In genomic region chr15:11995815-11996201, GRCm38 (mm10) we compare ENCODE assay signal across 8 mouse cellular contexts. TPM values are rescaled to one million over a fixed set of nuclear protein-coding genes. Genes with fewer than 3 reads are reported as not detected.
DNase-seq lines count a peak whose midpoint lies in the region; ATAC-seq and TF ChIP-seq lines count a peak whose summit lies in the region.

No protein-coding gene starts in this region.

- H3K9ac ChIP-seq in ES-E14 (ENCODE audit: insufficient read depth, low read depth, low read length, poor library complexity, severe bottlenecking) = peak overlapping the region; percentile 97
- H3K9ac ChIP-seq in forebrain, embryonic 14.5 days (ENCODE audit: low read length) = peak overlapping the region; percentile 90
- H3K9ac ChIP-seq in liver, embryonic 16.5 days (ENCODE audit: low read depth, low read length) = peak overlapping the region; percentile 96
- H3K9ac ChIP-seq in neural tube, embryonic 13.5 days = peak overlapping the region; percentile 95

- H3K4me3 ChIP-seq in ES-E14 (ENCODE audit: insufficient read depth in 1 of 2, low read depth in 1 of 2, low read length in 2 of 2, poor library complexity in 1 of 2, severe bottlenecking in 1 of 2) = peak overlapping the region; percentile 79 to 93
- peak overlapping the region; percentile 91 for H3K4me3 ChIP-seq in forebrain, embryonic 14.5 days (ENCODE audit: low read depth, low read length)
- H3K4me3 ChIP-seq in liver, embryonic 16.5 days (ENCODE audit: low read depth, low read length) = peak overlapping the region; percentile 99
- peak overlapping the region; percentile 89 for H3K4me3 ChIP-seq in neural tube, embryonic 13.5 days

- ATAC-seq in forebrain, embryonic 14.5 days = peak; percentile 100
- ATAC-seq in liver, embryonic 16.5 days (ENCODE audit: low read depth) = peak; percentile 95
- ATAC-seq in neural tube, embryonic 13.5 days (ENCODE audit: low read depth) = peak; percentile 100

- in situ Hi-C loops in ES-E14 (cut with MboI; ENCODE audit: low sequenced_read_pairs in 2 of 2, unreplicated experiment in 2 of 2) = loop anchor here in 1 of 2 experiments (25.0 kb wide), 1 partner anchor 816 kb away; the partner anchor contains the start of genes 6030458C11Rik and Drosha

- no peaks in the 10 kb centered on the region for H3K9me3 ChIP-seq in ES-E14 (ENCODE audit: control insufficient read depth, insufficient read depth, low read depth, low read length)
- no peaks in the 10 kb centered on the region for H3K9me3 ChIP-seq in forebrain, embryonic 14.5 days (replicated peaks; ENCODE audit: control insufficient read depth, low read length)
- no peaks in the 10 kb centered on the region for H3K9me3 ChIP-seq in liver, embryonic 16.5 days (replicated peaks; ENCODE audit: control insufficient read depth, low read length)
- H3K9me3 ChIP-seq in neural tube, embryonic 13.5 days = no peaks in the 10 kb centered on the region

- DNase-seq in ES-E14 (ENCODE audit: low read depth, low spot score) = peak; percentile 86
- peak; percentile 93 for DNase-seq in cerebellum, adult 11 months
- peak; percentile 98 for DNase-seq in forebrain, embryonic 14.5 days (ENCODE audit: low spot score)
- DNase-seq in heart, postnatal 14 days = peak; percentile 95 to 97
- DNase-seq in large intestine, adult 2 months (ENCODE audit: low read depth, low spot score) = peak; percentile 69
- peak; percentile 89 for DNase-seq in telencephalon, adult 2 months (ENCODE audit: low read depth, low spot score)

- WGBS in forebrain, embryonic 14.5 days = under 1% methylated on average over 33 of the region's 33 CpGs
- under 1% methylated on average over 33 of the region's 33 CpGs for WGBS in large intestine, adult 2 months
- under 1% methylated on average over 32 of the region's 33 CpGs for WGBS in liver, embryonic 16.5 days (ENCODE audit: insufficient replicate concordance)
- WGBS in neural tube, embryonic 13.5 days = under 1% methylated on average over 33 of the region's 33 CpGs

- peak overlapping the region; percentile 45 for H3K27ac ChIP-seq in ES-E14 (ENCODE audit: insufficient read depth, low read depth, low read length, poor library complexity, severe bottlenecking)
- peak overlapping the region; percentile 79 for H3K27ac ChIP-seq in forebrain, embryonic 14.5 days (ENCODE audit: low read depth, low read length)
- H3K27ac ChIP-seq in liver, embryonic 16.5 days (ENCODE audit: low read length) = peak overlapping the region; percentile 82
- peak overlapping the region; percentile 88 for H3K27ac ChIP-seq in neural tube, embryonic 13.5 days (replicated peaks)

- intact Hi-C loops in heart, postnatal 14 days (cut with DNase I) = loop anchor here (5.0 kb wide), 2 partner anchors 41 to 71 kb away; no protein-coding TSS in a partner anchor

- peak overlapping the region; percentile 70 for H3K4me2 ChIP-seq in forebrain, embryonic 14.5 days (ENCODE audit: low read length)
- H3K4me2 ChIP-seq in liver, embryonic 16.5 days (ENCODE audit: low read depth, low read length) = peak overlapping the region; percentile 82
- peak overlapping the region; percentile 76 for H3K4me2 ChIP-seq in neural tube, embryonic 13.5 days

- H3K36me3 ChIP-seq in ES-E14 (ENCODE audit: control insufficient read depth, insufficient read depth, low read length, poor library complexity, severe bottlenecking) = peaks cover 10% of the 10 kb centered on the region
- peaks cover 15% of the 10 kb centered on the region for H3K36me3 ChIP-seq in forebrain, embryonic 14.5 days (ENCODE audit: control insufficient read depth, insufficient read depth, low read length)
- peaks cover 3% of the 10 kb centered on the region for H3K36me3 ChIP-seq in liver, embryonic 16.5 days (ENCODE audit: control insufficient read depth, insufficient read depth)
- peaks cover 16% of the 10 kb centered on the region for H3K36me3 ChIP-seq in neural tube, embryonic 13.5 days

- no peaks in the 10 kb centered on the region for H3K27me3 ChIP-seq in forebrain, embryonic 14.5 days (replicated peaks; ENCODE audit: control insufficient read depth, insufficient read depth, low read length)
- H3K27me3 ChIP-seq in liver, embryonic 16.5 days (ENCODE audit: control insufficient read depth, insufficient read depth, low read depth, low read length) = no peaks in the 10 kb centered on the region
- H3K27me3 ChIP-seq in neural tube, embryonic 13.5 days = no peaks in the 10 kb centered on the region

- H3K4me1 ChIP-seq in ES-E14 (ENCODE audit: control insufficient read depth in 2 of 2, insufficient read depth in 2 of 2, low read length in 2 of 2, poor library complexity in 1 of 2) = peaks cover 0 to 2% of the 10 kb centered on the region in 2 experiments; a peak in 1 of 4 replicates
- peaks cover 14% of the 10 kb centered on the region for H3K4me1 ChIP-seq in forebrain, embryonic 14.5 days (ENCODE audit: control insufficient read depth, insufficient read depth, low read length)
- H3K4me1 ChIP-seq in liver, embryonic 16.5 days (ENCODE audit: control insufficient read depth, low read depth, low read length) = peaks cover 7% of the 10 kb centered on the region
- peaks cover 30% of the 10 kb centered on the region for H3K4me1 ChIP-seq in neural tube, embryonic 13.5 days (replicated peaks)

TF ChIP-seq in ES-E14, 5 proteins besides CTCF, POLR2A, EP300 and RAD21:
- TF ChIP-seq ZC3H11A (IDR thresholded peaks at IDR 0.05; ENCODE audit: borderline replicate concordance, low read depth, low read length) = no peak
- no peak for TF ChIP-seq HCFC1 (IDR thresholded peaks at IDR 0.05; ENCODE audit: borderline replicate concordance, insufficient read depth, low read length)
- TF ChIP-seq ZNF384 (IDR thresholded peaks at IDR 0.05; ENCODE audit: low read depth, low read length) = no peak
- TF ChIP-seq CHD2 (IDR thresholded peaks at IDR 0.05; ENCODE audit: low read depth, low read length) = no peak
- TF ChIP-seq MAFK (IDR thresholded peaks at IDR 0.05; ENCODE audit: insufficient read depth, low read depth, low read length) = no peak

RNA-seq across cellular contexts. Expression of gene Sub1, which starts 1.0 kb away (rescaled TPM):
- 212 and 301 TPM in 2 replicates for total RNA-seq in ES-E14 (2012; rRNA removed)
- polyA plus RNA-seq in forebrain, embryonic 14.5 days (2014; fragmentation: Nextera tagmentation; extraction: Ambion mirVana) = 534 and 557 TPM in 2 replicates
- total RNA-seq in heart, postnatal 14 days (2021) = 10 to 100 TPM; 85.2 to 99.5 TPM
- 7.5 and 9.0 TPM in 2 replicates for polyA plus RNA-seq in large intestine, adult 2 months (2012; rRNA removed)
- polyA plus RNA-seq in liver, embryonic 16.5 days (2015; fragmentation: Nextera tagmentation; extraction: Ambion mirVana) = 206 and 246 TPM in 2 replicates
- polyA plus RNA-seq in neural tube, embryonic 13.5 days (2015; fragmentation: Nextera tagmentation; extraction: Ambion mirVana) = 666 and 672 TPM in 2 replicates

Comparison
In these comparisons a context has a peak if more than half of its experiments do, and no peak if none do; other contexts are left out.
1. Peak in every context shown above with its lines: DNase-seq, ATAC-seq, H3K4me3 ChIP-seq and H3K27ac ChIP-seq.
2. RNA of gene Sub1, which starts 1.0 kb away (polyA plus RNA-seq): 666 to 672 TPM in neural tube, embryonic 13.5 days, 534 to 557 TPM in forebrain, embryonic 14.5 days and 206 to 246 TPM in liver, embryonic 16.5 days; 7.5 to 9.0 TPM in large intestine, adult 2 months; every median in the first group is over 10 times any median in the second.